8 mouse cellular contexts compared by ENCODE assay signal in the genomic region with DNA sequence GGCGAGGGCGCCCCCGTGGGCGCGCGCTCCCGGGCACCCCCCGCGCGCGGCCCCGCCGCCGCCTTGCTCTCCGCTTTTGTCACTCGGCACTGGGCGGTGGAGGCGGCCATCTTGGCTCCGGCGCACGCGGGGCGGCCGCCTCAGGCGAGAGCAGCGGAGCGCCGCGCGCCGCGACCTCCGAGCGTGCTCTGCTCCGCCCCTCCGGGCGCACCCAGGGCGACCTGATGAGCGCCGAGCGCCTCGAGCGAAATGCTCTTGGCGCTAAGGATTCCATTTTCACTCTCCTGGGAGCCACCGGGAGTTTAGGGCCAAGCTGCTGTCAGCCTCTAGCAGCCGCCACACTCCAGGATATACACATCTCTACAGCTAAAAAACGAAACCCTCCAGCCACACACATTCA. TPM values are rescaled to one million over a fixed set of nuclear protein-coding genes. Genes with fewer than 3 reads are reported as not detected.
DNase-seq lines count a peak whose midpoint lies in the region; ATAC-seq and TF ChIP-seq lines count a peak whose summit lies in the region.

No protein-coding gene starts in this region.

- in situ Hi-C loops in ES-E14 (cut with MboI; ENCODE audit: low sequenced_read_pairs in 2 of 2, unreplicated experiment in 2 of 2) = no loop called here

- H3K4me1 ChIP-seq in ES-E14 (ENCODE audit: control insufficient read depth in 2 of 2, insufficient read depth in 2 of 2, low read length in 2 of 2, poor library complexity in 1 of 2) = peaks cover 2 to 11% of the 10 kb centered on the region in 2 experiments; a peak in 3 of 4 replicates
- peaks cover 15% of the 10 kb centered on the region for H3K4me1 ChIP-seq in forebrain, embryonic 14.5 days (ENCODE audit: control insufficient read depth, insufficient read depth, low read length)
- H3K4me1 ChIP-seq in lung, embryonic 15.5 days = peaks cover 24% of the 10 kb centered on the region

- intact Hi-C loops in heart, postnatal 25 days (cut with DNase I) = loop anchor here (1.0 to 5.0 kb wide), 2 partner anchors 25 to 42 kb away; a partner anchor contains a TSS

- peak; percentile 75 for DNase-seq in ES-E14 (ENCODE audit: low read depth, low spot score)
- peak; percentile 97 for DNase-seq in forebrain, embryonic 14.5 days (ENCODE audit: low spot score)
- peak; percentile 81 for DNase-seq in heart, postnatal 25 days (ENCODE audit: low spot score)
- peak; percentile 85 to 89 for DNase-seq in layer of hippocampus, adult 2 months (ENCODE audit: low spot score in 2 of 2)
- DNase-seq in ovary, adult 18-20 months (ENCODE audit: low spot score) = peak; percentile 82
- peak; percentile 88 for DNase-seq in thymus, postnatal 0 days (ENCODE audit: low spot score)

- peak overlapping the region; percentile 96 for H3K9ac ChIP-seq in ES-E14 (ENCODE audit: insufficient read depth, low read depth, low read length, poor library complexity, severe bottlenecking)
- peak overlapping the region; percentile 96 for H3K9ac ChIP-seq in forebrain, embryonic 14.5 days (ENCODE audit: low read length)
- H3K9ac ChIP-seq in lung, embryonic 15.5 days = peak overlapping the region; percentile 91

- H3K27me3 ChIP-seq in forebrain, embryonic 14.5 days (replicated peaks; ENCODE audit: control insufficient read depth, insufficient read depth, low read length) = no peaks in the 10 kb centered on the region
- no peaks in the 10 kb centered on the region for H3K27me3 ChIP-seq in lung, embryonic 15.5 days

- peak; percentile 83 for ATAC-seq in cerebellum, adult (ENCODE audit: insufficient number of reproducible peaks, low FRiP score, low TSS enrichment)
- ATAC-seq in forebrain, embryonic 14.5 days = peak; percentile 97
- ATAC-seq in lung, embryonic 15.5 days (ENCODE audit: borderline replicate concordance, extremely low read depth, low FRiP score, low TSS enrichment) = peak; percentile 91

- peak overlapping the region; percentile 21; the same call in 1 of the 2 replicates for H3K27ac ChIP-seq in ES-E14 (ENCODE audit: insufficient read depth, low read depth, low read length, poor library complexity, severe bottlenecking)
- H3K27ac ChIP-seq in forebrain, embryonic 14.5 days (ENCODE audit: low read depth, low read length) = peak overlapping the region; percentile 74
- H3K27ac ChIP-seq in layer of hippocampus, adult 2 months = peak overlapping the region; percentile 80
- peak overlapping the region; percentile 79 for H3K27ac ChIP-seq in lung, embryonic 15.5 days

- WGBS in forebrain, embryonic 14.5 days = 3% methylated on average over 19 of the region's 47 CpGs
- WGBS in lung, embryonic 15.5 days = 1% methylated on average over 44 of the region's 47 CpGs

- peak overlapping the region; percentile 92 for H3K4me2 ChIP-seq in forebrain, embryonic 14.5 days (ENCODE audit: low read length)
- peak overlapping the region; percentile 65 for H3K4me2 ChIP-seq in lung, embryonic 15.5 days

- peak; percentile 33 for TF ChIP-seq CTCF in layer of hippocampus, adult 2 months (conservative IDR thresholded peaks at IDR 0.05)

- H3K36me3 ChIP-seq in ES-E14 (ENCODE audit: control insufficient read depth, insufficient read depth, low read length, poor library complexity, severe bottlenecking) = peaks cover 19% of the 10 kb centered on the region
- H3K36me3 ChIP-seq in forebrain, embryonic 14.5 days (ENCODE audit: control insufficient read depth, insufficient read depth, low read length) = peaks cover 41% of the 10 kb centered on the region
- H3K36me3 ChIP-seq in lung, embryonic 15.5 days = peaks cover 27% of the 10 kb centered on the region

- no peaks in the 10 kb centered on the region for H3K9me3 ChIP-seq in ES-E14 (ENCODE audit: control insufficient read depth, insufficient read depth, low read depth, low read length)
- no peaks in the 10 kb centered on the region for H3K9me3 ChIP-seq in forebrain, embryonic 14.5 days (replicated peaks; ENCODE audit: control insufficient read depth, low read length)
- no peaks in the 10 kb centered on the region for H3K9me3 ChIP-seq in lung, embryonic 15.5 days

- peak overlapping the region; percentile 97 to 99 for H3K4me3 ChIP-seq in ES-E14 (ENCODE audit: insufficient read depth in 1 of 2, low read depth in 1 of 2, low read length in 2 of 2, poor library complexity in 1 of 2, severe bottlenecking in 1 of 2)
- H3K4me3 ChIP-seq in forebrain, embryonic 14.5 days (ENCODE audit: low read depth, low read length) = peak overlapping the region; percentile 87
- peak overlapping the region; percentile 88 for H3K4me3 ChIP-seq in layer of hippocampus, adult 2 months
- peak overlapping the region; percentile 99 for H3K4me3 ChIP-seq in lung, embryonic 15.5 days

TF ChIP-seq in ES-E14, 5 proteins besides CTCF, POLR2A, EP300 and RAD21:
- TF ChIP-seq ZC3H11A (IDR thresholded peaks at IDR 0.05; ENCODE audit: borderline replicate concordance, low read depth, low read length) (no peak), HCFC1 (IDR thresholded peaks at IDR 0.05; ENCODE audit: borderline replicate concordance, insufficient read depth, low read length) (peak; percentile 81)

RNA-seq across cellular contexts. Expression of a gene that starts 13.9 kb away (rescaled TPM):
- total RNA-seq in ES-E14 (2012; rRNA removed) = 63.6 and 126 TPM in 2 replicates
- 66.6 and 82.4 TPM in 2 replicates for polyA plus RNA-seq in forebrain, embryonic 14.5 days (2014; fragmentation: Nextera tagmentation; extraction: Ambion mirVana)
- 10 to 100 TPM; 43.0 to 46.3 TPM for total RNA-seq in heart, postnatal 25 days (2021)
- 100 to 1,000 TPM; 220 to 238 TPM for total RNA-seq in layer of hippocampus, adult 2 months (2021)
- 85.0 and 104 TPM in 2 replicates for polyA plus RNA-seq in lung, embryonic 15.5 days (2015; fragmentation: Nextera tagmentation; extraction: Ambion mirVana)
- 62.4 and 66.4 TPM in 2 replicates for polyA plus RNA-seq in thymus, postnatal 0 days (2015; fragmentation: Nextera tagmentation; extraction: Ambion mirVana)

RNA-seq across cellular contexts. Expression of a gene that starts 24.9 kb away (rescaled TPM):
- total RNA-seq in ES-E14 (2012; rRNA removed) = 10.4 and 12.4 TPM in 2 replicates
- 29.2 and 35.6 TPM in 2 replicates for polyA plus RNA-seq in forebrain, embryonic 14.5 days (2014; fragmentation: Nextera tagmentation; extraction: Ambion mirVana)
- 10 to 100 TPM; 18.1 to 20.2 TPM for total RNA-seq in heart, postnatal 25 days (2021)
- total RNA-seq in layer of hippocampus, adult 2 months (2021) = 10 to 100 TPM; 55.0 to 57.2 TPM
- polyA plus RNA-seq in lung, embryonic 15.5 days (2015; fragmentation: Nextera tagmentation; extraction: Ambion mirVana) = 24.9 and 26.9 TPM in 2 replicates
- 13.2 and 15.3 TPM in 2 replicates for polyA plus RNA-seq in thymus, postnatal 0 days (2015; fragmentation: Nextera tagmentation; extraction: Ambion mirVana)

RNA-seq across cellular contexts. Expression of a gene that starts 39.1 kb away (rescaled TPM):
- total RNA-seq in ES-E14 (2012; rRNA removed) = 0.76 and 1.2 TPM in 2 replicates
- 0.52 and 1.2 TPM in 2 replicates for polyA plus RNA-seq in forebrain, embryonic 14.5 days (2014; fragmentation: Nextera tagmentation; extraction: Ambion mirVana)
- total RNA-seq in heart, postnatal 25 days (2021) = 1 to 10 TPM in 1 of 2 experiments, under 1 TPM in 1; 0.91 to 1.3 TPM
- 1 to 10 TPM; 2.9 to 4.6 TPM for total RNA-seq in layer of hippocampus, adult 2 months (2021)
- polyA plus RNA-seq in lung, embryonic 15.5 days (2015; fragmentation: Nextera tagmentation; extraction: Ambion mirVana) = 1.7 and 5.5 TPM in 2 replicates
- polyA plus RNA-seq in thymus, postnatal 0 days (2015; fragmentation: Nextera tagmentation; extraction: Ambion mirVana) = 164 and 165 TPM in 2 replicates

RNA-seq across cellular contexts. Expression of a gene that starts 43.3 kb away (rescaled TPM):
- 156 and 210 TPM in 2 replicates for total RNA-seq in ES-E14 (2012; rRNA removed)
- polyA plus RNA-seq in forebrain, embryonic 14.5 days (2014; fragmentation: Nextera tagmentation; extraction: Ambion mirVana) = 33.9 and 40.1 TPM in 2 replicates
- 10 to 100 TPM; 37.2 to 51.5 TPM for total RNA-seq in heart, postnatal 25 days (2021)
- 100 to 1,000 TPM in 1 of 2 experiments, 10 to 100 TPM in 1; 99.2 to 112 TPM for total RNA-seq in layer of hippocampus, adult 2 months (2021)
- polyA plus RNA-seq in lung, embryonic 15.5 days (2015; fragmentation: Nextera tagmentation; extraction: Ambion mirVana) = 87.1 and 101 TPM in 2 replicates
- 73.0 and 82.9 TPM in 2 replicates for polyA plus RNA-seq in thymus, postnatal 0 days (2015; fragmentation: Nextera tagmentation; extraction: Ambion mirVana)

RNA-seq across cellular contexts. Expression of a gene that starts 59.6 kb away (rescaled TPM):
- total RNA-seq in ES-E14 (2012; rRNA removed) = not detected in 2 replicates
- polyA plus RNA-seq in forebrain, embryonic 14.5 days (2014; fragmentation: Nextera tagmentation; extraction: Ambion mirVana) = not detected in 2 replicates
- total RNA-seq in heart, postnatal 25 days (2021) = under 1 TPM; 0.16 to 0.20 TPM
- not detected for total RNA-seq in layer of hippocampus, adult 2 months (2021)
- 0.26 and 1.2 TPM in 2 replicates for polyA plus RNA-seq in lung, embryonic 15.5 days (2015; fragmentation: Nextera tagmentation; extraction: Ambion mirVana)
- 32.4 and 34.4 TPM in 2 replicates for polyA plus RNA-seq in thymus, postnatal 0 days (2015; fragmentation: Nextera tagmentation; extraction: Ambion mirVana)

Comparison
In these comparisons a context has a peak if more than half of its experiments do, and no peak if none do; other contexts are left out.
1. Peak in every context shown above with its lines: DNase-seq, ATAC-seq, H3K4me3 ChIP-seq and H3K27ac ChIP-seq.
2. H3K27ac ChIP-seq: peak in every context shown above with its lines; median percentile 80 in layer of hippocampus, adult 2 months; 79 in lung, embryonic 15.5 days; 74 in forebrain, embryonic 14.5 days; 21 in ES-E14.